Mouse (Mus musculus) neutrophil, adult 5-6 weeks (primary cell): Measurements from ENCODE around the gene Gucy1a1. TPM values are rescaled to one million over a fixed set of nuclear protein-coding genes. Genes with fewer than 3 reads are reported as not detected.

Experiments
- total RNA-seq: library from RNA; stranded (forward); fragments of 200-1000 nt; gene quantifications from 2 replicates; pipeline ENCODE4 v1.2.3, GENCODE M21; 2017

Gucy1a1 gene
- total RNA-seq, 1 experiment from 2014 or later, result 1.2 TPM

Other genes with a start within 250 kb of the Gucy1a1 start
- 76.6 and 77.4 TPM in 2 replicates for gene Ctso, start 213.2 kb downstream of the Gucy1a1 start, total RNA-seq
- gene Tdo2, start 169.6 kb downstream of the Gucy1a1 start, total RNA-seq, result not detected in 2 replicates
- gene Asic5, start 163.5 kb downstream of the Gucy1a1 start, total RNA-seq, result not detected in 2 replicates
- 3.3 and 4.1 TPM in 2 replicates for gene Gucy1b1, start 71.1 kb downstream of the Gucy1a1 start, total RNA-seq
- 0.47 and 0.49 TPM in 2 replicates for gene Map9, start 212.3 kb upstream of the Gucy1a1 start, total RNA-seq